Mouse (Mus musculus): ENCODE data around the gene Dnm1l.

DNA sequence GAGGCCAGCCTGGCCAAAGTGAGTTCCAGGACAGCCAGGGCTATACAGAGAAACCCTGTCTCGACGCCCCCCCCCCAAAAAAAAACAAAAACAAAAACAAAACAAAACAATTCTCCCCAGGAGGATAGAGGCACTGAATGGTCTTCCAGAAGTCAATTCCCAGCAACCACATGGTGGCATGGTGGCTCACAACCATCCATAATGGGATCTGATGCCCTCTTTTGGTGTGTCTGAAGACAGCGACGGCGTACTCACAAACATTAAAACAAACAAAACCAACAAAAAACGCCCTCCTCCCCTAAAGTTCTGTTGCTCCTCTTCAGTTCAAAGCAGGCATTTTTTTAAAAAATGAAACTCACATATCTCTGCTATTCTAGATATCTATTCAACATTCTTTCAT lies 851 bp downstream of the Dnm1l start:
- TF ChIP-seq CTCF (IDR thresholded peaks at IDR 0.05), result peak; percentile 48
- no peak for TF ChIP-seq EP300 (IDR thresholded peaks at IDR 0.05)
